Mouse (Mus musculus) thymus, adult 2 months (tissue): Measurements from ENCODE around the gene Gm20388. TPM values are rescaled to one million over a fixed set of nuclear protein-coding genes. Genes with fewer than 3 reads are reported as not detected.

Experiments
- DNase-seq: peaks from one replicate; pipeline ENCODE4 v3.0.0; 2021
- H3K27ac ChIP-seq: fragments of 200-500 bp; 2 replicates; pipeline ENCODE4 v1.5.1; 2012; ENCODE audit warnings: low read length, control low read depth; ENCODE audit not compliant: control insufficient read depth, insufficient read depth
- H3K27me3 ChIP-seq: fragments of 200-500 bp; 2 replicates; pipeline ENCODE4 v1.6.1; 2012; ENCODE audit warnings: mild to moderate bottlenecking, low read length, moderate library complexity, mixed read lengths; ENCODE audit not compliant: control insufficient read depth, insufficient read depth
- H3K36me3 ChIP-seq: fragments of 200-500 bp; 2 replicates; pipeline ENCODE4 v1.6.1; 2012; ENCODE audit warnings: mild to moderate bottlenecking, low read length, moderate library complexity; ENCODE audit not compliant: control insufficient read depth, insufficient read depth
- H3K4me1 ChIP-seq: fragments of 200-500 bp; replicated peaks from 2 replicates; pipeline ENCODE4 v1.6.1; 2012; ENCODE audit warnings: low read length; ENCODE audit not compliant: control insufficient read depth, insufficient read depth
- H3K4me3 ChIP-seq: fragments of 200-500 bp; 2 replicates; pipeline ENCODE4 v1.5.1; 2012; ENCODE audit warnings: mild to moderate bottlenecking, low read length, control low read depth, moderate library complexity; ENCODE audit not compliant: control insufficient read depth, insufficient read depth
- CTCF ChIP-seq: fragments of 200-500 bp; IDR thresholded peaks from 2 replicates; pipeline ENCODE4 v1.5.1; 2012; ENCODE audit warnings: mild to moderate bottlenecking, control low read depth, low read length, moderate library complexity, borderline replicate concordance; ENCODE audit not compliant: control insufficient read depth, poor library complexity, insufficient read depth; ENCODE audit errors: extremely low read depth
- POLR2A ChIP-seq: fragments of 200-500 bp; IDR thresholded peaks from 2 replicates; pipeline ENCODE4 v1.6.1; 2012; ENCODE audit warnings: mild to moderate bottlenecking, low read length, control low read depth, moderate library complexity; ENCODE audit not compliant: control insufficient read depth, poor library complexity, insufficient read depth; ENCODE audit errors: extremely low read depth
- WGBS: fragments of 180-500 bp; shearing (Covaris S2); methylation state at CpG from one replicate; pipeline ENCODE4 v1.1.7; 2018; 5-methylcytosine and 5-hydroxymethylcytosine counted together
- polyA plus RNA-seq: library from polyadenylated mRNA; depleted of rRNA; stranded (reverse); fragments of >200 nt; gene quantifications from 2 replicates; pipeline ENCODE4 v1.2.3, GENCODE M21; 2012

Gm20388 gene
- polyA plus RNA-seq, 1 experiment, result 103 TPM

GRCm38 (mm10) chr8:121599842-121600241 lies 1689.2 kb downstream of the Gm20388 start:
- WGBS, result 97% methylated on average over 14 of the region's 14 CpGs
- DNase-seq, result no peak
- H3K27me3 ChIP-seq, result no peaks in the 10 kb centered on the region
- H3K27ac ChIP-seq, result no peak overlapping the region
- no peaks in the 10 kb centered on the region for H3K4me1 ChIP-seq
- H3K36me3 ChIP-seq, result peaks cover 23% of the 10 kb centered on the region
- TF ChIP-seq POLR2A (no peak), CTCF (no peak)
- no peak overlapping the region for H3K4me3 ChIP-seq

- WGBS, result 97% methylated on average over 12 of the region's 12 CpGs
- Histone ChIP-seq H3K36me3 (peaks cover 10% of the 10 kb centered on the region), H3K4me3 (no peak overlapping the region), H3K4me1 (no peaks in the 10 kb centered on the region), H3K27me3 (no peaks in the 10 kb centered on the region), H3K27ac (no peak overlapping the region)
- no peak for DNase-seq
- TF ChIP-seq CTCF, result no peak
- TF ChIP-seq POLR2A, result no peak
Measured at GRCm38 (mm10) chr8:121602411-121602810, 1691.8 kb downstream of the Gm20388 start.

- peak; percentile 65; the same call in 1 of the 2 replicates for TF ChIP-seq CTCF
- TF ChIP-seq POLR2A, result no peak
- H3K27me3 ChIP-seq, result no peaks in the 10 kb centered on the region
- H3K36me3 ChIP-seq, result peaks cover 6% of the 10 kb centered on the region
- no peaks in the 10 kb centered on the region for H3K4me1 ChIP-seq
- 2% methylated on average over 3 of the region's 3 CpGs for WGBS
- DNase-seq, result peak; percentile 69
- H3K27ac ChIP-seq, result no peak overlapping the region
- no peak overlapping the region for H3K4me3 ChIP-seq
Measured at GRCm38 (mm10) chr8:121602860-121603259, 1692.2 kb downstream of the Gm20388 start.

DNA sequence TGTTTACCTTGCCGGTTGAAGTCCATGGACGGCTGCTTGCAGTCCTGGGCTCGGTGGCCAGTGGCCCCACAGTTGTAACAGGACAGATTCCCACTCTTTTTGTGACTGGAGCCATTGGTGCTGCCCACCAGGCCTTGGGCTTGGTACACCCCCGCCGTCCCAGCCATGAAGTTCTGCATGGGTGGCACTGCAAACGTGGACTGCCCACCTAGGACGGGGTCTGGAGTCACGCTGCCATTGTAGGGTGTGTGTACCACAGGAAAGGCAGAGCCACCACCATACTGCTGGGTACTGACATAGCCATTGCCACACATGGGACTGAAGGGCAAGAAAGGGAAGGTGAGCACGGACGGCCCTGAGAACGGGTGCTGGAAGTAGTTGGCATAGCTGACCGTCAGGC lies 1693.2 kb downstream of the Gm20388 start:
- H3K4me3 ChIP-seq, result no peak overlapping the region
- no peak for DNase-seq
- WGBS, result 91% methylated on average over 12 of the region's 12 CpGs
- no peaks in the 10 kb centered on the region for H3K4me1 ChIP-seq
- 0 out of 2 replicates have a peak, but pooled peaks cover 5% of the 10 kb centered on the region for H3K36me3 ChIP-seq
- TF ChIP-seq CTCF (no peak), POLR2A (no peak)
- no peaks in the 10 kb centered on the region for H3K27me3 ChIP-seq
- H3K27ac ChIP-seq, result no peak overlapping the region

GRCm38 (mm10) chr8:121607661-121608060 lies 1697.0 kb downstream of the Gm20388 start:
- WGBS, result 88% methylated on average over 5 of the region's 5 CpGs
- no peak for TF ChIP-seq CTCF
- no peak for TF ChIP-seq POLR2A
- no peaks in the 10 kb centered on the region for H3K4me1 ChIP-seq
- H3K27me3 ChIP-seq, result no peaks in the 10 kb centered on the region
- no peak for DNase-seq
- H3K36me3 ChIP-seq, result no peaks in the 10 kb centered on the region
- no peak overlapping the region for H3K4me3 ChIP-seq
- H3K27ac ChIP-seq, result no peak overlapping the region

- no peak for TF ChIP-seq CTCF
- TF ChIP-seq POLR2A, result no peak
- no peaks in the 10 kb centered on the region for H3K36me3 ChIP-seq
- H3K4me1 ChIP-seq, result no peaks in the 10 kb centered on the region
- H3K27ac ChIP-seq, result no peak overlapping the region
- H3K4me3 ChIP-seq, result no peak overlapping the region
- no peaks in the 10 kb centered on the region for H3K27me3 ChIP-seq
- 91% methylated on average over 15 of the region's 15 CpGs for WGBS
- DNase-seq, result no peak
Measured at GRCm38 (mm10) chr8:121609251-121609650, 1698.6 kb downstream of the Gm20388 start.

DNA sequence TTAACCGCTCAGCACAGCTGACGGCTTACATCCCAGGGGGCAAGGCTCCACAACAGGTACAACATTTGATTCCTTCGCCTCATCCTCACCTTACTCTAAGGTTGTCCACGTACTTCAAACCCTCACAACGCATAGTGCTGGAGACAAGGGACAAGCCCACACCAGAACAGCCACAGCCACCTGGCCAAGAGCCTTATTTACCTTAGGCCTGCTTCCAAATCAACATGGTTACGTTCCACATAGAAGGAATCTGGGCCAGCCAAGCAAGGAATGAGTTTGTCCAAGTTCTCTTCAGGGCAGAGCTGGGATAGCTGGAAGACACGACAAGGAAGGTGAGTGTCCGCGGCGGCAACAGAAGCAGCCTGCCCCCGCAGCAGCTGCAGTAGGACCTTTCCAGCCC lies 1699.3 kb downstream of the Gm20388 start:
- no peaks in the 10 kb centered on the region for H3K4me1 ChIP-seq
- no peak overlapping the region for H3K4me3 ChIP-seq
- H3K27ac ChIP-seq, result no peak overlapping the region
- WGBS, result 91% methylated on average over 11 of the region's 11 CpGs
- H3K27me3 ChIP-seq, result no peaks in the 10 kb centered on the region
- no peaks in the 10 kb centered on the region for H3K36me3 ChIP-seq
- no peak for TF ChIP-seq CTCF
- TF ChIP-seq POLR2A, result no peak
- no peak for DNase-seq
